Mouse (Mus musculus): Measurements from ENCODE around the gene Fbxo33.

Gene Fbxo33

DNA sequence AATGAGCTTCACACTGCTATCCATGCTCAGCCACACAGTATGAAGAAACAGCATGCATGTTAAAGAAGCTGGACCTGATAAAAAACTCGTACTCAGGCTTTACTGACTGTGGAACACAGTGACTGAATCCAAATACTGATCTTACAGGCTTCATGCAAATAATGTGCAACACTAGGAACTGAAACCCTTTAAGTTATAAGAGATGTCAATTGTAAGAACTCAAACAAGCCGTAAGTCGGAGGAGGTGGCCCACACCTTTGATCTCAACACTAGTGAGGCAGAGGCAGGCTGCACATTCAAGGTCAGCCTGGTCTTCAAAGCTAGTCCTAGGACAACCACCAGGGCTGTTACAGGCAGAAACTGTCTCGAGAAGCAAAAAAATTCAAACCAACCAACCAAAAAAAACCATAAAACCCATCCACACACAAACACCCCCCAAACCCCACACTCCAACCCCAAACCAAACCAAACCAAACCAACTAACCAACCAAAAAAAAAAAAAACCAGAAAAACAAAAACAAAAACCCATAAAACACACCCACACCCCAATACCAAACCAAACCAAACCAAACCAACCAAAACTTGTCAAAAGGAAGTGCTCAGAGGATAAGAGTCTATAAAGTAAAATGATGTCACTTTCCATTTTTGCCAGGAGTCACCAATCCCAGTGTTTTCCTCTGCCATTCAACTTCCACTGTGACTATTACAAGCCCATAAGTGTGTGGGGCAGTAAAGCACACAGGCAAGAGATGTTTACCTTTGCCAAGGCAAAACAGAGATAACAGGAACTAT lies 13.1 kb downstream of the Fbxo33 start:
- ChIA-PET CTCF (no interaction called here), POLR2A (interaction anchor here (0.5 to 3.3 kb wide), 16 partner anchors 9 to 166 kb away, joined by 3 to 31 read pairs (median 5); partner anchors contain the start of genes Fbxo33 (in 4 of the 4) and Pnn (in 2 of the 4))

DNA sequence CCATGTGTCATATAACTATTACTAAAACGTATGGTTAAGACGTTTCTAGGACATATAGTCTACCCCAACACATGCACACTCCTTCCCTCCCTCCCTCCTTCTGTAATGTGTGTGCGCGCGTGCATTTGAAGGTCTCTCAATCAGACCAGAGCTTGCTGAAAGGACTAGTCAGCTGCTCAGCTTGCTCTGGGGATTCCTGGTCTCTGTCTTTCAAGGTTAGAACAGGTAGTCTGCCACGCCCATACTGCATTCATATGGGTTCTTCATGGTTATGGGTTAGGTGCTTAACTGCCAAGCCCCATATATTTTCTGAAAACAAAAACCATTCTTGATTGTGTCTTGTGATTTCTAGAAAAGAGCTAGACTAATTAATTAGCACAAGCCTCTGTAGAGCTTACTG lies 14.0 kb downstream of the Fbxo33 start:
- POLR2A ChIA-PET = interaction anchor here (0.7 to 3.3 kb wide), 14 partner anchors 8 to 165 kb away, joined by 3 to 31 read pairs (median 5); partner anchors contain the start of genes Fbxo33 (in 4 of the 4) and Pnn (in 2 of the 4)
- CTCF ChIA-PET = no interaction called here

DNA sequence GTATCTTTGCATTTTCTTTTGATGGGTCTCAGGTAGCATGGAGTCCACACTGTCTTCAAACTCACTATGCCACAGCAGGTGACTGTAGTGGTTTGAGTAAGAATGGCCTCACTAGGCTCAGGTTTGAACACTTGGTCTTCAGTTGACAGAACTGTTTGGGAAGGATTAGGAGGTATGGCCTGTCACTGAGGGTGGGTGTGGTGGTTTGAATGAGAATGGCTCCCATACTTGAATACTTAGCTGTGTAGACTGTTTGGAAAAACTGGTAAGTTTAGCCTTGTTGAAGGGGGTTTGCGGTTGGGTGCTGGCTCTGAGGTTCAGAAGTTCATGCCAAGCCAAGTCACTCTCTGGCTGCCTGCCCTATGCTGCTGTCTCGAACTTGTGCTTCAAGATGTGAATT lies 20.2 kb downstream of the Fbxo33 start:
- ChIA-PET POLR2A (interaction anchor here in 3 of 4 experiments (0.5 to 6.3 kb wide), 9 partner anchors 16 to 187 kb away, joined by 3 to 22 read pairs (median 3); partner anchors contain the start of genes Fbxo33 (in 2 of the 3) and Gemin2 (in 1 of the 3)), CTCF (no interaction called here)

DNA sequence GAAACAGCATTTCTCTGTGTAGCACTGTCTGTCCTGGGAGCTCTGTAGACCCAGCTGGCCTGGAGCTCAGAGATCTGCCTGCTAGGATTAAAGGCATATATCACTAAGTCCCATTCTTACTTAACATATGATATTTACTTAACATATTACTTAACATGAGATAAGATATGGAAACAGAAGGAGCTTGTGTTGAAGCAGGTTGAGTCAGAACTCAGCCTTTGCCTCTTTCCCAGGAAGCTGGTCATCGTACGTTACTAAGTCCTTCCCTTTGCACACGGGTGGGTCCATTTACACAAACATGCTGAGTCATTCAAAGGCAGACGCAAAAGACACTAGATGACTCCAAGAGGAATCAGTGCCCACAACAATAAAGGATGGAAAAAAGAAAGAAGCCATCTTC lies 20.8 kb downstream of the Fbxo33 start:
- POLR2A ChIA-PET = interaction anchor here (0.5 to 6.3 kb wide), 8 partner anchors 16 to 207 kb away, joined by 3 to 22 read pairs (median 5); partner anchors contain the start of genes Fbxo33 (in 3 of the 4) and Gemin2 (in 1 of the 4)
- CTCF ChIA-PET = no interaction called here

DNA sequence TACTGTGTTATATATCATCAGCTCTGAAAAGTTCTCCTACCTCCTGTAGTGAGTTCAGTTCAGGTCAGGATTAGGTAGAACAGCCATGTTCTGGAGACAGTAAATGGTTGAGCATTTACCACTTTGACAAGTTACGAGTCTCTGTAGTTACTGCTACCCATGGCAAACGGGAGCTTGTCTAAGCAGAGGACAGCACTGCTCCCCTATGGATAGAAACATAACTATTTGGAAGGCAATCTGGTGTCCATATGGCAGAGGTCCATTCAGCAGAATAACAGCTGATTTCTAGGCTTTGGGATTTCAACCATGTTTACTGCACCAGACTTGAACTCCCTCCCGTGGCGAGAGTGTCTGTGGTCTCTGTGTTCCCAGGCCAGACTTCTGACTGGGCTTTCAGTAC lies 23.6 kb downstream of the Fbxo33 start:
- ChIA-PET CTCF (no interaction called here), POLR2A (interaction anchor here in 2 of 4 experiments (0.9 to 6.3 kb wide), 9 partner anchors 10 to 129 kb away, joined by 3 to 23 read pairs (median 3); partner anchors contain the start of genes Fbxo33 (in 1 of the 2) and Pnn (in 1 of the 2))

DNA sequence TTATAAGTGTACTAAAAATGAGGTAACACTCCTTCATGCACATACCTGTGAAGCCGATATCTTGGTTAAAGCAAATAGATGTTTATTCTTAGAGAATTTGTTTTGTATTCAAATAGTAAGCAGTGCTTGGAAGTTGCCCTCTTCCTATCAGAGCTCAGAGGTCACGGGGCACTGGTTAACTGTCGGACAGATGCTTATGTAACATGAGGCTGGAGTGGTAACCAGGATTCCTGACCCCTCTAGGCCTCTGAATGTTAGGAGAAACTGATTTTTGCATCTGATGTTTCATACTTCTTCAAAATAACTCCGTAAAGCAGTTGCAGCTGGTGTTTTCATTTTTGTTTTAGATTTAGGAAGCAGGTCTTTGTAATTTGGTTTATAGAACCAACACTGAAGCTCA lies 24.5 kb downstream of the Fbxo33 start:
- ChIA-PET CTCF (no interaction called here), POLR2A (interaction anchor here in 2 of 4 experiments (1.1 to 6.3 kb wide), 11 partner anchors 11 to 182 kb away, joined by 3 to 23 read pairs (median 5); partner anchors contain the start of genes Fbxo33 (in 1 of the 2), Gemin2 (in 1 of the 2) and Pnn (in 1 of the 2))

DNA sequence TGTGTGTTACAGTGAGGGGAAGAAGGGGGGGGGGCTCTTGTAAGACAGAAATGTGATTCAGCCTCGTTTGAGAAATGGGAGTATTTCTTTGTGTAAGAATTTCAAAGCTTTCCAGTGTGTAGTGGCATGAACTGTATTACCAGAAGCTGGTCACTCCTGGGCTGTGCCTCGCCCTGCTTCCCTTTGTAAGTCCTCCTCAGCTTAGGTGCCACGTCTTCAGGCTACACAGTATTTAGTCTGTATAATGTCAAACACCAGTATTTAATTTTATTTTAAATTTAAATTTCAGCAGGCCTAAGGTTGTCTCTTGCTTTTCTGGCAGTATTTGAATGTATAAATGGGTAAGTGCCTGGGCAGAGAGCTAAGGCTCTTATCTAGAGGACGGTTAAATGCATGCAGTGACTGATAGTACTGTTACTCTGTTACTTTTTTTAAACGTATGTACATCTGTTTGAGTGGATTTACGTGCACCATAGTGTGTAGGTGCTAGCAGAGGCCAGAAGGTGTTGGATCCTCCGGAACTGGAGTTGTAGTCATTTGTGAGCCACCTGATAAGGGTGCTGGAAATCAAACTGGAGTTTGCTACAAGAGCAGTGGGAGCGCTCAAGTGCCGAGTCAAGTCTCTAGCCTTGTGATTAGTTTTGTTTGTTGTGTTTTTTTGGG lies 25.1 kb downstream of the Fbxo33 start:
- ChIA-PET POLR2A (interaction anchor here in 3 of 4 experiments (0.6 to 6.3 kb wide), 13 partner anchors 11 to 1750 kb away, joined by 3 to 23 read pairs (median 5); partner anchors contain the start of genes Fbxo33 (in 1 of the 3) and Gemin2 (in 1 of the 3)), CTCF (interaction anchor here in 1 of 4 experiments (0.6 kb wide), 1 partner anchor 51 kb away, joined by 9 read pairs; no protein-coding TSS in a partner anchor)

DNA sequence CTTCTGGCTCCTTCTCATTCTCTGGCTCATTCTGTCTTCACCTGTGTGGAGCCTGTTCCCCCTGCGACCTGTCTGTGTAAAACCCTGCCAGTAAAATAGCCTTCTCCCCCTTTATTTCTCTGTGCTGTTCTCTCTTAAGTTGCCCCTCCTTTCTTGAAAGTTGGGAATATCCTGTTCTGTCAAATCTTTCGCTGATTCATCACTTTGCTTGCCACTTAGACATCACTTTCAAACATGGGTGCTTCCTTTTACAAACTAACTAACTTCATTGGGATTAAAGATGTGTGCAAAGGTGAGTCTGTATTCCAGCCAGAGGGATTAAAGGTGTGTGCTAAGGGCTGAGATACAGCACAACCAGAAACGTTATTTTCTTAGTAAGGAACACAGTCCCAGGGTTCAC lies 25.9 kb downstream of the Fbxo33 start:
- CTCF ChIA-PET = interaction anchor here in 1 of 4 experiments (0.6 kb wide), 1 partner anchor 50 kb away, joined by 9 read pairs; no protein-coding TSS in a partner anchor
- POLR2A ChIA-PET = interaction anchor here in 2 of 4 experiments (0.9 to 6.3 kb wide), 9 partner anchors 11 to 154 kb away, joined by 3 to 23 read pairs (median 5); partner anchors contain the start of gene Fbxo33 (in 1 of the 2)

DNA sequence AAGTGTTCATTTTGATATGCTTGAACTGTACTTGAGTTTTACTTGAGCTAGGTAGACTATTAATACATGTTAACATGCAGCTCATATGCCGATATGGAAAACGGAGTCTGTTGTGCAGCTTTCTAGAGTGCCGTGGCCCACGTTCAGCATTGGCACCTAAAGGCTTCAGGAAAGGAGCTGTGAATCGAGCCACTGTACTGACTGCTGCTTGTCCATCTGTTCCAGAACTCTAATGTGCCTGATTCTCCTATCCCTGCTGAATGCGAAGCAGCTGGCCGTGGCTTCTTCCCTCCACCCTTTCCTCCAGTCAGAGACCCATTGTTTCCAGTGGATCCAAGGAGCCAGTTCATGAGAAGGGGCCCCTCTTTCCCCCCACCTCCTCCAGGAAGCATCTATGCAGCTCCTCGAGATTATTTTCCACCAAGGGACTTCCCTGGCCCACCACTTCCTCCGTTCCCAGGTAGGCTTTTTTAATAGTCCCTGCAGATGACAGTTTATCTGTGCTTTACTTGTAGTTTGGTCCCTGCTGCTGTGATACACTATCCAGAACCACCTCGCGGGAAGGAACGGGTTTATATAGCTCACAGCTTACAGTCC lies 31.3 kb downstream of the Fbxo33 start:
- POLR2A ChIA-PET = interaction anchor here in 2 of 4 experiments (0.7 to 3.0 kb wide), 8 partner anchors 10 to 175 kb away, joined by 3 to 13 read pairs (median 4); partner anchors contain the start of genes Fbxo33 (in 1 of the 2) and Gemin2 (in 1 of the 2)

DNA sequence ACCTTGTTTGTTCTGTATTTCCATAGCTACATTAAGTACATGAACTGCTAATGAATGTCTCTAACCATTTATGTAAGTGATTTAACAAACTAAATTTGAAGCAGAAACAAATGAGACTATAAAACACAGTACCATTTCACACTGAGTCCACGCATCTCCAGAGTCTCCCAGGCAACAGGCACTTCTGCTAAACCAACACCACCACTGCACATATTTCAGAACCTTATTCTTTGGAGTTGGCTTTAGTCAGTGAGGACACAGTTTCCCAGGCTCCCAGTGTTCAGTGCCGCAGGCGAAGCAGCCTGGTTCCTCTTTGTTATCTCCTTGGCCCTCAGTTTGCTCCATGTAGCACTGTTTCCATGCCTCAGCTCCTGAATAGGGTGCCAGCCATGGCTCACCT lies 41.7 kb downstream of the Fbxo33 start:
- CTCF ChIA-PET = no interaction called here

More for the DNA sequence above, 31.3 kb downstream of the Fbxo33 start:
- CTCF ChIA-PET = no interaction called here

DNA sequence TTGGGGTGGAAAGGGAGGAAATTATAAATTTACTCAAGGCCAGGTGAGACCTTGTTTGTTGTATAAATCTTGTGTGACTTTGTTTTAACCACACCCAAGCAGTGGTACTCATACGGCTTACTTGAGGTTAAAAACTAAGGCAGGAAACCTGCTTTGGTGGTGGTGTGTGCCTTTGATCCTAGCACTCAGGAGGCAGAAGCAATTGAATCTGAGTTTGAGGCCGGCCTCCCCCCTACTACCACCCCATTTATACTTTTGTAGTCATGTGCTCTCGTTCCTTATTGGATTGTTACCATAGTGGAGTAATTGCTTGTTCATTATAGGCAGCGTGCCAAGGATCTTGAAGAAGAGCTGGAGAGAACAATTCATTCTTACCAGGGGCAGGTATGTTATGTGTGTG lies 49.6 kb downstream of the Fbxo33 start:
- POLR2A ChIA-PET = interaction anchor here in 2 of 4 experiments (0.6 to 2.0 kb wide), 6 partner anchors 12 to 157 kb away, joined by 3 to 8 read pairs (median 3); partner anchors contain the start of genes Gemin2 (in 1 of the 2) and Pnn (in 1 of the 2)

More for the DNA sequence above, 41.7 kb downstream of the Fbxo33 start:
- POLR2A ChIA-PET = interaction anchor here in 2 of 4 experiments (0.7 to 2.7 kb wide), 5 partner anchors 10 to 115 kb away, joined by 3 to 15 read pairs (median 4); partner anchors contain the start of genes Fbxo33 (in 2 of the 2) and Pnn (in 1 of the 2)

DNA sequence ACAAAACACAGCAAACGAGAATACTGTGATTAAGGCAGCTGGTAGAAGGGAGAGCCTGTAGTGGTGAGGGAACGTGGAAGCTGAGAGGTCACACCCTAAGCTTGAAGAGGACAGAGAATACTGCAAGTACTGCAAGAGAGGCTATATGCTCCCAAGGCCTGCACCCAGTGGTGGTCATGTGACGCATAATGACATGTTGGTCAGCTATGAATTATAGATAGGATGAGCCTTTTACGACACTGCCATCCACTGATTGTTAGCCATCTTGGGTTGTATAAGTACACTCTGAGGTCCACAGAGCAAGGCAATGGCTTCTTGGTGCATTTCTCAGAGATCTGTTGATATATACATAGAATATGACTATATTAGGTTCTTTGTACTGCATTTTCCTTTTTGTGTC lies 53.0 kb downstream of the Fbxo33 start:
- CTCF ChIA-PET = no interaction called here
- POLR2A ChIA-PET = interaction anchor here in 1 of 4 experiments (1.1 kb wide), 1 partner anchor 53 kb away, joined by 3 read pairs; the partner anchor contains the start of gene Fbxo33

More for the DNA sequence above, 49.6 kb downstream of the Fbxo33 start:
- CTCF ChIA-PET = no interaction called here

DNA sequence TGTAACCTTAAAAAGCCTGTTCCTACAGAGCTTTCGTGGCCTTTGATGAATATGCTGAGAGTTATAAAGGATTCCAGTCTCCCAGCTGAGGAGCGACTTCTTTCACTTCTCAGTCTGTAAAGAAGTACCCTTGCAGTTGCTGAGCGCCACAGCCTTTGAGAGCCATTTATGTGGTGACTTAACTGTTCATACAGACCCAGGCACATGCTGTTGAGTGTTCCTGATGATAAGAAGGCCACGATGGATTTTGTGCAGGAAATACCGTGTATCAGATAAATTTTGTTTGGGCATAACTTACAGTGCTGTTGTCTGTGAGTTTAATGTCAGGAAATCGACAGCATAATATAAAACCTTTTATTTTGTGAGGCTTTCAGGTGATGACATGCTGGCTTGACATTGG lies 55.0 kb downstream of the Fbxo33 start:
- ChIA-PET POLR2A (no interaction called here), CTCF (no interaction called here)

DNA sequence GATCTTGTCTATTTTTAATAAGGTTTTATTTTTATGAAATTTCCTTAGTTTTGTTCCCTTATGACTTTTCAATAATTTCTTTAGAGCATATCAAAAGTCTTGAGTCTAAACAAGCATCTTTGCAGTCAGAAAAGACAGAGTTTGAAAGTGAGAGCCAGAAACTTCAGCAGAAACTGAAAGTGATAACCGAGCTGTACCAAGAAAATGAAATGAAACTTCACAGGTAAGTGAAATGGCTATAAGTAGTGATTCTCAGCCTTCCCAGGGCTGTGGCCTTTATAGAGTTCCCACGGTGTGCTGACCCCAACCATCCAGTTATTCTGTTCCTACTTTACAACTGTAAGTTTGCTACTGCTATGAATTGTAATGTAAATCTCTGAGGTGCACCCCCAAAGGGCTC lies 56.7 kb downstream of the Fbxo33 start:
- POLR2A ChIA-PET = interaction anchor here in 2 of 4 experiments (0.9 to 1.7 kb wide), 3 partner anchors 10 to 56 kb away, joined by 3 to 7 read pairs (median 4); partner anchors contain the start of gene Fbxo33 (in 1 of the 2)
- CTCF ChIA-PET = no interaction called here

DNA sequence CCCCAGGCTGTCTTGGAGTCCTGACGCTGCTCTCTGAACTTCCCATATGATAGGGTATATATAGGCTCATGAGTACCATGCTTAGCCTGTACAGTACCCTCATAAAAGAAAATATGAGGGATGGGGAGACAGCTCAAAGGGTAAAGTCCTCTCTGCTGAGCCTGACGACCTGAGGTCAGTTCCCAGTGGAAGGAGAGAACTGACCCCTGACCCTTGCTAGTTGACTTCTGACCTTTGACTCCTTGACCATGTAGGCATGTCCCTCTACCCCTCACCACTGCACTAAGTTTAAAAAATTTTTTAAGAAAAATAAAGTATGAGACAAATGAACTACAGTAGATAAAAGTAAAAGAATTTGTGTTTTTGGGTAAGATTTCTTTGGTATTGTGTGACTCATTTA lies 58.4 kb downstream of the Fbxo33 start:
- ChIA-PET POLR2A (interaction anchor here in 1 of 4 experiments (0.6 to 1.4 kb wide), 2 partner anchors 93 to 120 kb away, joined by 3 read pairs; no protein-coding TSS in a partner anchor), CTCF (interaction anchor here in 1 of 4 experiments (0.6 kb wide), 1 partner anchor 27 kb away, joined by 3 read pairs; no protein-coding TSS in a partner anchor)

All from embryonic stem cell, embryonic (primary cell).